Mouse (Mus musculus) layer of hippocampus, adult 9-11 months (tissue): Measurements from ENCODE around the gene Slc22a14.
A peak's percentile ranks its signal among the peaks of the same experiment; 100 is the strongest.

Source experiments
- DNase-seq: peaks from one replicate; pipeline ENCODE4 v3.0.0; 2022

The Slc22a14 gene

DNA sequence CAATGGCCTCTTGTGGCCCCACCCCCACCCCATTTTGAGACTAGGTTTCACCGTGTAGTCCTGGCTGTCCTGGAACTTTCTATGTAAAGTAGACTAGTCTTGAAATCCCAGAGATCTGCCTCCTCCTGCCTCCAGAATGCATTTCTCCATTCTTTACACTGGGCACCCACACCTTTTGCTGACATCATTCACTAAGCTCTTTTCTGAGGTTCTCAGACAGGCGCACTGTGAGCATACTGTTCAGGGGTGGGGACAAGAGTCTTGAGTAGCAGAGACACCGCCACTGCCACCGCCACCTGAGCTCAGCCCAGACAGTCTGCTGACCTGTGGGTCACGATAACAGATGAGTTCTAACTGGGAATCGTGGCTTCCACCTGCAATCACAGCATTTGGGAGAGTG lies 9.4 kb downstream of the Slc22a14 start:
- no peak for DNase-seq

DNA sequence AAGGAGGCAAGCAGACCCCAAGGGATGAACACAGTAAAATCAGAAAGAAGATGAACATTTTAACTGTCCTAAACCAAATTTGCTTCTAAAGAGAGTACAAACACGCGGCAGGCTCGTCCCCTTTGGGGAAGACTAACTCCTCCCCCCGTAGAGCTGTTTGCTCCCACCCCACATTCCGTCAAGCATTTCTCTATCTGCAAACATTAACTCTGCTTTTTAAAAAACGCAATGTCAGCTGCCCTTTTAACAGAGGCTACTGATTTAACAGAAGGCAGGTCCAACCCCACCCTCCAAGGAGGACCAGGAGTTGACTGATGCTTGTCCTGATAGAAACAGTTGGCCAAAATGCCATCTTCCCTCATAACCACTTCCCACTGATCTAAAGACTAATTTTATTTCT lies 11.4 kb downstream of the Slc22a14 start:
- DNase-seq, result no peak

DNA sequence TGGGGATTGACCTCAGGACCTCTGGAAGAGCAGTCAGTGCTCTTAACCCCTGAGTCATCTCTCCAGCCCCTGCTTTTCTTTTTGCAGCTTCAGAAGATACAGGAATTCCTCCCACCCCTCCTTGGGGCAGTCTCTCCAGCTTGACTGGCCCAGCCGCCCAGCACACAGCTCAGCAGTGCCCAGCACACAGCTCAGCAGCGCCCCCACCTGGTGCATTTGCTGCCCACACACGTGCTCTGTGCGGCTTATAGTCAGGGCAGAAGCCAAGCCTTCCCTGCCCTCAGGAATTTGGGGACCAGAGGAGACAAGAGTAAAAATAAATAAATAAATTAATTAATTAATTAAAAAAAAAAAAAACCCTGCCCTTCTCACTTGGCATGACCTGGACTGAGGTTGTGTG lies 13.3 kb downstream of the Slc22a14 start:
- DNase-seq, result peak; percentile 67

DNA sequence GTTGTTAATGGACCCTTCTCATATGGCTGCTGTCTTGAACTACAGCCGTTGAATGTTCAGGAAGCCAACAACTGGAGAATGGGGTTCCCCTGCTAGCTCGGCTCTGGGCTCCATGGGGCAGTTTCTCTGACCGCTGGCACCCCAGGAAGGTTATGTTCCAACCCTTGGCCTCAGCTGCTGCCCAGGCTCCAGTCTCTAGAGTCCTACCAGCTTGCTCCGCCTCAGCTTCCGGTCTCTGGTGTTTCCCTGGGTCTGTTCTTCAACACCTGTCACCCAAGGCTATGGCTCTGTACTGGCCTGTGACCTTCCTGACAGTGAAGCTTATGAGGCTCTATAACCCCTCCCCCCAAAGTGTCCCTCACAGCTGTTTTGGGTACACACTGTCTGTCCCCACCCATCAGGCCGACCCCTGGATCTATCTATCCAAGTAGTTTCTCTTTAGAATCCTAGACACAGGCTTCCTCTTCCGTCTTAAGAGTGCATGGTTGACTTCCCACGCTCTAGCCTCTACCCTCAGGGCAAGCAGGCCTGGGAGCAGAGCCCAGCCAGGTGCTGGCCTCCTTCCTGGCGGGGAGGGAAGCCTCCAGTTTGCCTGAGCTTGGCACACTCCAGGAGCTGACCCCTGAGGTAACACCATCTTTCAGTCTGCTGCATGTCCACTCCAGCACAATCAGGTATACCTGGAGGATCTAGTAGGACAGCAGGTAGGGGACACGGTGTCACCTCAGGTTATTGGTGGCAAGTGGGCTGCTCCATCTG lies 14.2 kb downstream of the Slc22a14 start:
- DNase-seq, result no peak

DNA sequence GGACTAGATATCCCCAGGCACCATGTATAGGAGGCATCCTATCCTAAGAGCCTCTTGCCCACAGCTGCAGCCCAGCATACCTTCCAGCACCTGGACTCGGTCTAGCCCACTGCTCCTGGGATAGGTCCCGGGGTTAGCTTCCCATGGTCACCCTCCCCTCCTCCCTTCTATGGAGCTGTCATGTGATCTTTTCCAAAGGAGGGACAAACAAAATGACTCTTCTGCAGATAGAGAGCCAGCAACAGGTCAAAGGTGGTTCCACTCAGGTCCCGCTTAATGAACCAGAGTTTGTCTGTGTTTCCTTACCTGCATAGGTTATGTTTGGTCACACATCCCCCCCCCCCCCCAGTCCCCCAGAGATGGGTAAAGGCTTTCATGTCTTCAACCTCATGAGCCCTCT lies 14.8 kb downstream of the Slc22a14 start:
- no peak for DNase-seq

DNA sequence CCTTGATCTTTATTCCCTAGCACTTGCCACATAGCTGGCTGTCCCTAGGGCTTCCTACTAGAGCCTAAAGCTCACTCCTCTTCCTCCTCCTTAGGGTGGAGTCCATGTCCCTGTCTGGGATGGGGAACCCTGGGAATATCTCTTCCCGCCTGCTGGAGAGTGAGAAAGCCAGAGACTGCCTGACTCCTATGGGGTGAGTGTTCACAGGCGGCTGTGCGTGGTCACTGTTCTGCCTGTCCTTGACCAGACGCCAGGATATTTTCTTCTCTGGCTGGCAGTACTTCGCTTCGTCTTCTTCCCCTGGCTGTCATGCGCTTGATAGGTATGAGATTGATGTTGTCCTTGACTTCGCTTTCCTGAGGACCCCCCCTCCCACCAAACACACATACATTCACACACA lies 19.0 kb downstream of the Slc22a14 start:
- no peak for DNase-seq

DNA sequence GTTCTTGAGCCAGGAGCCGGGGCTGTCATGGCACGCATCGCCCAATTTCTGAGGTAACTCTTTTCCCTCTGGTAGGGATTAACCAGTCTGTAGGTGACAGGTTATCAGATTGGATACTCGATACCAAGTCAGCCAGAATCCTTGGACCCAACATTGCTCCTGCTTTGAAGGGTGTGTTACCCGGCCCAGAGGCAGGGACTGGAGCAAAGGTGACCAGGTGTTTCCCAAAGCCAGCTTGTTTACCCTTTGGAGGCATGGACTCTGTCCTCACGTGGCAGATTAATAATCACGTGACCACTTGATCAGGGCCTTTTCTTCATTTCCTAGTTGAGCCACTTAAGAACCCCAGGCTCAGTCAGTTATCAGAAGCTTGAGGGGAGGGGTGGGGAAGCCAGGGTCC lies 22.6 kb downstream of the Slc22a14 start:
- DNase-seq, result no peak

DNA sequence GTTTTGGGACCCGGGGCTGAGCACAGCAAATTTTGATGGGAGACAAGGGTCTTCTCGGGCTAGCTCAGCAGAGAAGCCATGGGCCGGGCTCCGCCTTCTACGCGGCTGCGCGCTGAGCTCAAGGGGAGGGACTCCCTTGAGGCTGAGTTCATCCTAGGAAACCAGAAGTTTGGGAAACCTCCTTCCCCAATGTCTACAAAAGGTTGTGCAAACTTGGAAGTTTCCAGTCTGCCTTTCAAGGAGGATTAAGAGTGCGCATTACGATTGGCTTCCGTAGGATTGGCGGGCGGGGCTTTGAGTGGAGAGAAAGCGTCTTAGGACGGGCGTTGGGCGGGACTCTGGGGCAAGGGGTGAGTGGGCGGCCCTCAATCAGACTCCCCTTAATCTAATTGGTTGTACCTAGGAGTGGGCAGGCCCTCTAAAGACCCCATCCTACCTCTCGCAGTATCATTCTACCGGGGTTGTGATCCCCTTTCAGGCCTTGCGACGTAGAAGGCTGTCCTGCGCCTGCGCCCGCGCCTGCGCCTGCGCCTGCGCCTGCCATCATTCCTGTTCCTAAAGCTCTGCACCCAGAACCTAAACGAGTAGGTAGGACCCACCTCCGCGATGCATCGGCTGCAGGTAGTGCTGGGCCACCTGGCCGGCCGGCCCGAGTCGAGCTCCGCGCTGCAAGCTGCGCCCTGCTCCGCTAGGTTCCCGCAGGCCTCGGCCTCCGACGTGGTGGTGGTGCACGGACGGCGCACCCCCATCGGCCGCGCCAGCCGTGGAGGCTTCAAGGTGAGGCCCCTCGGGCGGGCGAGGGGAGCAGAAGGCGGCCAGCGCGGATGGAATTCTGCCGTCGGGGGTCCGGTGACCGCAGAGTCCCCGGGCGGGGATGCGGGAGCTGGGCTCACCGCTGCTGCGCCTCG lies 24.2 kb downstream of the Slc22a14 start, which contains the start of gene Myd88:
Gene Myd88 (minus strand): TSS at position 503 of the 908 bp plus-strand sequence.
- DNase-seq, result peak; percentile 98

DNA sequence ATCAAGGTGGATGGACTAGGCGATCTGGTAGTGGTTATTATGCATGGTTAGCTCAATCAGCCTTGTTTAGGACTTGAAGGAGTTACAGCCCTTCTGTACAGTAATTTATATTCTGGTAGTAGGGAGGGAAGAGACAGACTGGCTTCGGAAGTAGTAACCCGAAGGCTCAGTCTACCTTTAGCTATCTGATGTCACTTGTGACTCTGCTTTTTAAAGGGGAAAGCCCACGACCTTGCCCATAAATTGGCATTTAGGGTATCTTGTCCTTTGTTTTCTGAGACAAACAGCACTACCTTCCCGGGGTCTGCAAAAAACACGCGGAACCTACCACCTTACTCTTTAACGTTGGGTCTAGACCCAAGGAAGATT lies 25.2 kb downstream of the Slc22a14 start:
- DNase-seq, result no peak

DNA sequence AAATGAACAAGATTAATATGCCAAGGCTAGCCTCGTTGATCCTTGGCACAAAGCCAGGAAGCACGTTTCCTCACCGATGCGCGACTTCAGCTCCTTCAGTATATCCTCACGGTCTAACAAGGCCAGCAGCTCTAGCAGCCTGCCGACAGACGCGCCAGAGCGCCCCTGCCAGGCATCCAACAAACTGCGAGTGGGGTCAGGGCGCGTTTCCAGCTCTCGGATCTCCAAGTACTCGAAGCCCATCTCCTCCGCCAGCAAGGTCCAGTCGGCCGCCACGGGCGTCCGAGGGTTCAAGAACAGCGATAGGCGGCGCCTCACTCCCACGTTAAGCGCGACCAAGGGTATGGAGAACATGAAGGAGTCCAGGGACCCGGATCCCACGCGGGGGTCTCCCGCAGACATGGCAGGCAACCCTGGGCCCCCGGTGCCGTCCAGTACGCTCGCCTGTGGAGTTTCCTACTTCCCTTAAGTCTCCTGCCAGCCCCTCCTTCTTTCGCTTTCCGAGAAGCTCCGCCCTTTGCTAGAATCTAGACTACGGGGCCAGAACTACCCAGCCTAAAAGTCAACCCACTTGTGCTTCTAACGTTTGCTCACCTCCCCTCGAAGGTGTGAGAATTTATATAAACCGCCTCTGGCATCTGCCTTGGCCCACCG lies 25.7 kb downstream of the Slc22a14 start, which contains the start of gene Acaa1a:
Gene Acaa1a (plus strand): TSS at position 119 of the 654 bp plus-strand sequence.
- peak; percentile 48 for DNase-seq

DNA sequence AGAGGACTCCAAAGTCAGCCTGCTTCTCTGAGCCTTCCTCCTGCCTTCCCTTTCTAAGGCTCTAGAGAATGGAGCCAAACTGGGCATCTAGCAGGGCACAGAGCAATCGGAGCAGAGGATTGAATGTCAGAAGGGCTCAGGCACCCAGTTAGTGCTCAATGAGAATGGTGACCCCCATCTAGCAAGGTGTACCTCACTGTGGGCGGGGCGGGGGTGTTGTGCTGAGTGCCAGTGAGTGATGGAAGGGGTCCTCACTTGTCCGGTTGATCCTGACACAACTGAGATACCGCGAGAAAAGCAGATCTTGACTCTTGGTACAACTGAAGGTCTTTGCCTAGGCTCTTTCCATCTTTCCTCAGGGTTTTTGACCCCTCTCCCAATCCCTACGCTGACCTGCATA lies 26.2 kb downstream of the Slc22a14 start:
- DNase-seq, result no peak

DNA sequence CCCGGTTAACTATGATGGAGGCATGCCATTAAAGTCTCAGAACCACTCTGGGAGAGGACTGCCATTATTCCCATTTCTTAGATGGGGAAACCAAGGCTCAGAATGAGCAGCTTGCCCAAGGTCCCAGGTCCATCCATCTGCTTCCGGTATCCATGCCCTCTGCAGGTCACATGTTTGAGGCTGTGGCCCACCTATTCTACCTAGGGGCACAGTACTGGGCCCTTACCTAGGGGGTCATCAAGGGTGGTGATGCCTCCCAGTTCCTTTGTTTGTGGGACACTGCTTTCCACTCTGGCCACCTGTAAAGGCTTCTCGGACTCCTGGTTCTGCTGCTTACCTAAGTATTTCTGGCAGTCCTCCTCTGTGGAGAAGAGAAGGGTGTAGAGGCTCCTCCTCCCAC lies 27.0 kb downstream of the Slc22a14 start:
- no peak for DNase-seq

DNA sequence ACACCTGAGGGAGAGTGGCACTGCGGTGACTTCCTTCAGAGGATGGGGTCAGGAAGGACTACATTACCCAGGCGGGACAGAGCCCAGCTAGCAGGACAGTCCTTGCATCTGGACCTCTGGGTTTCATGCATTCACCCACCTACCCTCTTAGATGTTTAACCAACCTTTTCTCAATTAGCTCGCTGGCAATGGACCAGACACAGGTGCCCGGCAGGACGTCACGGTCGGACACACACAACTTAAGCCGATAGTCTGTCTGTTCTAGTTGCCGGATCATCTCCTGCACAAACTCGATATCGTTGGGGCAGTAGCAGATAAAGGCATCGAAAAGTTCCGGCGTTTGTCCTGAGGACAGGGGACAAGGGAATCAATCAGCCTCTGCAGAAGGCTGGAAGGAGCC lies 27.5 kb downstream of the Slc22a14 start:
- no peak for DNase-seq

DNA sequence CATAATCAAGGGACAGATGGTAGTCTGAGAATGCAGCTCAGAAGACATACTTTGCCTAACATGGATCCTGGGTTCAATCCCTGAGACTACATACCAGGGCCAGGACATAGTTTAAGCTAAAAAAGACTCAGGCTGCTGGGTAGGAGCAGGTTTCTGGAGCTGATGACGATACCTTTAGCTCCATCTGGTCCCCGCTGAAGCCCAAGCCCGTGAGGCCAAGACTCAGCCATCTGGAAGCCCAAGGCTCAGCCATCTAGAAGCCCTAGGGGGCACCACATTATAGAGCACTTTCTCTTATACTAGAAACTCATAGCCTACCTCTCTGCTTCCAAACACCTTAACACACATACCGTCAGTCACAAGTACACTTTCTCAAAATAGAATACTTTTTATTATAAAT lies 29.8 kb downstream of the Slc22a14 start:
- DNase-seq, result no peak

DNA sequence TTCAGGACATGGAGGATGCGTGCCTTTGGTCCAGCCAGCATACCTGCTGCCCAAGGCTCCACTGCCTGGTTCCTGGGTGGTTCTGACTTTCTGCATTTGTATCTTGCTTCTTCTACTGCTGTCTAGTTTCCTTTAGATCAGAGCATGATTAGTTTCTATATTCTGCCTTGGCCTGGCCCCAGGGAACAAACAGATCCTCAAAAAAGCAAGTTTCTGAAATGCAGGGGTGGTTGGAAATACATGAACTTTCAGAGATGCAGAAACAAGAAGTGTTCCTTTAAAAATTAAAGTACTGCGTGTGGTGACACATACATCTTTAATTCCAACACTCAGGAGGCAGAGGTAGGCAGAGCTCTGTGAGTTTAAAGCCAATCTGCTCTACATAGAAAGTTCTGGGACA lies 30.5 kb downstream of the Slc22a14 start:
- DNase-seq, result no peak

DNA sequence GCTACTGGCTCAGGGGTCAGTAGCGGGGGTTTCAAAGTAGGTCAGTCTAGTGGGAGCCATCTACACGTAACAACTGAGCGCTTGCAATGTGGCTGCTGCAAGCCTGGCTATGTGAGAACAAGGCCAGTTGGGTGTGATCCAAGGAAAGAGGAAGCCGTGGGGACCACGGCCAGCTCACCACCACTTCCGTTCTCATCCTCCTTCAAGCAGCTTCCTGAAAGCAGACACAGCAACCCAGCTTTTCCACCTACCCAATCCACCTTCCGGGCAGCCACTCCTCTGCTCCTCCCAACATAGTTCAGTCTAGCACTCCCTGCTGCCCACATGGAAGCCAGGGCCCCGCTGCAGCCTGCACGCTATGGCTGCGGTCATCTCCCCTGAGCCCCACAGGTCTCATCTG lies 31.0 kb downstream of the Slc22a14 start:
- peak; percentile 61 for DNase-seq

DNA sequence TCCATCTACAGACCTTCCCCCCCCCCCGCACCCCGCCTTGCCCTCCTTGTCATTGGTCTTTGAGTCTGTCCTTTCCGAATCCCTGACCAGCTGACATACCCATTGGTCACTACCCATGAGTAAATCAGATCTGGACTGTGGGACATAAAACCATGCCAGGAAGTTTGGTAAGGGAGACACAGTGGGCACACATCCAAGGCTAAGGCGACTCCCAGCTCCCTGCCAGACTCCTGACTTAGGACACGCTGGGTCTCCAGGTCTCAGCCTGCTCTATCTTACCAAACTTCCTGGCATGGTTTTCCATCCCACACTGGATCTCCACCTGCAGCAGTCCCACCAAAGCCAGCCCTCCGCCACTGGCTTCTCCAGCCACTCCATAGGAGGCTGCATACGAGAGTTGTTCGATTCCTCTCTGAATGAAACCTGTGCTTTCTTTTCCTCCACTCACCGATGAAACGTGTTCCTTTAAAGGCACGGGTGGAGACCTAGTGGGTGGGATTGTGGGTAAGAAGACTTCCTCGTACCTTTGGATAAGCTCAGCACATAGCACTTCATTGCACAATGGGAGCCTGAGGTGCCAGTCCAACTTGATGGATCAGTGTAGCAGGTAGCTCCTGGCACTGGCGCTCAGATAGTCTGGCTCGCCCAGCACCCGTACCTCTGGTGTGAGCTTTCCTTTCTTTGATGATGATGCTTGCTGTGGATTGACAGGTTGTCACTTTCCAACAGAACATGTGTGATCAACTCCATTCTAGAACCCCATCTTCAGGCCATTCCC lies 35.0 kb downstream of the Slc22a14 start:
- no peak for DNase-seq

DNA sequence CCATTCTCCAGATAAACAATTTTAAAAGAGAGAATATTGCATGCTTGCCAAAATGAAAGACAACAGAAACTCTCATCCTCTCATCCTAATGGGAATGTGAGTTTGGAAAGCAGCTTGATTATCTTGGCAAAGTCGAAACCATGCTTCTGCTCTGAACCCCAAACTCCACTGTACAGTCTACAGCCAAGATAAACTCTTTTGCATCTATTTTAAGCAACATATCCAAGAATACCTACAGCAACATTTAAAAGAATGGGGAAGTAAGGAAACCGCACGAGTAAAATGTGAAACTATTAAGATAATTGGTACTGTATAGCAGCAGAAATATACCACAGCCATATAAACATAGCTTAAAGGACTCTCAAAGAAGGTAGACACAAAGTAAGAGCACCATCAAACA lies 36.9 kb downstream of the Slc22a14 start:
- DNase-seq, result no peak

DNA sequence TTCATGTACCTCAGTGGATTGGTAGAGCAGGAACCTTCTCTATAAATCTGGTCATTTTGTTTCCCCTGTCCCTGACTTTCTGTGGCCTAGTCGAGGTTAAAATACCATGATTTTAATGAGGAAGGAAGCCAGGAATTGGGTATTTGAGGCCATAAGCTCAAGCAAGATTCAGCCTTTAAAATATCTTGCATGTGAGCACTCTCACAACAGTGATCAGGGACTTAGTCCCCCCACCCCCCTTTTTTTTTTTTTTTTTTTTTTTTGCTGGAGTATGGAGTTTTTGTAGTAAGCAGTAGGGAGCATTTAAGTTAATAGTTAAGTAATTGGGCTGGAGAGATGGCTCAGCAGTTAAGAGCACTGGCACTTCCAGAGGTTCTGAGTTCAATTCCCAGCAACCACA lies 41.2 kb downstream of the Slc22a14 start:
- DNase-seq, result no peak

DNA sequence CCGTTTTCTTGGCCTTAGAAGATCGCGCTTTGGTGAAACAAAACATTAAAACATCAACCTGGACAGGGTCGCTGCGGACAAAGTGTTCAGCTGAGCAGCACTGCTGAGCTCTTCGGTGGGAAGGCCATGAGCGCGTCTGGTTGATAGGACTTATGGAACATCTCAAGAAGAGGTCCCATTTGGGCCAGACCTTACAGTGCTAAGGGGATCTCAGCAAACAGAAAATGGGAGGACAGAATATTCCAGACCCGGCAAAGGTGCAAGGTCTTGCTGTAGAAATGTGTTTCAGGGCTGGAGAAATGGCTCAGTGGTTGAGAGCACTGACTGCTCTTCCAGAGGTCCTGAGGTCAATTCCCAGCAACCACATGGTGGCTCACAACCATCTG lies 42.1 kb downstream of the Slc22a14 start:
- no peak for DNase-seq

DNA sequence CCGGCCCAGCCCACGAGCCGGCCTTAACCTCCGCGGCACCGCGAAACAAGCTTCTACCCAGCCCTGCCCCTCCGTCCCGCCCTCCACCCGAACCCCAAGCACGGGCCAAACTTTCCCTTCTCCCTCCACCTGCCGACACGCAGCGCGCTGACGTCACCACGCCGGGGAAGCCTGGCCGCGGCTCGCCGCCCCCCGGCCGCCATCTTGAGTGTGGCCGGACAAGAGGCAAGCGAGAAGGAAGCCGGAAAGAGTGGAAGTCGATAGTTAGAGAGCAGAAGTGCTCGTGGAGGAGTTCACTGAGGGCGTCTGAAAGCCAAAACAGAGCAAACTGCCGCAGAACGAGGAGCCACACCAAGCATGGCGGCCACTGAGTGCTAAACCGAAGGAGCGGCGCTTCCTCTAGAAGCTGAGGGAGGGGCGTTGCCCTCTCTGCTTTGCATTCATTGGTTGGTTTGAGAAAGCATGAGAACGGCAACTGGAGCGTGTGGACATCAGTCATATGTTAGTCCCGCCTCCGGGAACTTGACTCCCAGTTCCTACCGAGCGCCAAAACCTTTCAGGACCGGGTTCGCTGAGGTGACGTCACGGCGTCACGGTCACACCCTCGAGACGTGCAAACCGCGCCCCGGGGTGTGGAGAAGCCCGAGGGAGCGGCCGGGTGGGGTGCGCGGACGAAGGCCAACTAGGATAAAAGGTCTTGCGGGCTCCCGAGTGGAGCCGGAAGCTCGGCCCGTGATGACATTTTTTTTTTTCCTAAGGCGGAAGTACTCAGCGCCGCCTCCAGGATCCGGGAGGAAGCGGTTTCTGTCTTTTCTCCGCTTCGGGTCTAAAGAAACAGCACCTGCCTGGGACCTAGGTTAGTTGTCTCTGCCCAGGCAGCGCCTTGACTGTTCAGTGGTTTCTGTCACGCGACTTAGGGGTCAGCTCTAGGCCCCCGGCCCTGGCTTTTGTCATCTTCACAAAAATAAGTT lies 42.8 kb downstream of the Slc22a14 start, which contains the start of gene Oxsr1:
Gene Oxsr1 (minus strand): TSS at position 139 of the 971 bp plus-strand sequence.
- DNase-seq, result peak; percentile 99
